Mouse (Mus musculus) lung, postnatal 4 days (tissue): ENCODE data around the gene Lad1.
A peak's percentile ranks its signal among the peaks of the same experiment; 100 is the strongest.

Experiments used
- DNase-seq, 2 experiments: peaks; one replicate each; pipeline ENCODE4 v3.0.0; 2021

Gene Lad1

DNA sequence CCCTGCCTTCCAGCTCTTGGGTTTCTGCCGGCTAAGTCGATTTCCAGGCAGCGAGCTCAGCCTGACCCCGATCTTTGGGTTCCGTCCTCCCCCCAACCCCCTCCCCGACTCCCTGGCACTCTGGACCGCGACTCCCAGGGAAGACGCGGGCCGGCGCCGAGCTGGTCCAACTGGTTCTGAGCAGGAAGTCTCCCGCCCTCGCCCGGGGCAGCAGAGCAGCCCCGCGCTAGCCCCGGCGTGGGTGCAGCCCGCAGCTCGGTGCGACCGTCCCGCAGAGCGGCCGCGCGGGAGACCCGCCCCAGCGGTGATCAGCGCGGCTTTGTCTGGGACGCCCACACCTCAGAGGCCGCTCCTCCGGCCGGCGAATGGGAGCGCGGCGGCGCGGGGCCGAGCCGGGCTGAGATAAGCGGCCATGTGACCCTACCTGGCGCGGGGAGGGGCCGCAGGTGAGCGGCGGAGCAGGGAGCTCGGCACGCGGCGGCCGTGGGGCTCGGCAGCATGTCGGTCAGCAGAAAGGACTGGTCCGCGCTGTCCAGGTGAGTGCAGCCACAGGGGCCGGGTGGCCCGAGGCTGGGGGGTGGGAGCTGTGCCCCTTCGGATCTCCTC is at the start of gene Lad1:
Lad1 (plus strand) TSS at position 118 of the 606 bp plus-strand sequence.
- DNase-seq, result peak; percentile 65 to 81

DNA sequence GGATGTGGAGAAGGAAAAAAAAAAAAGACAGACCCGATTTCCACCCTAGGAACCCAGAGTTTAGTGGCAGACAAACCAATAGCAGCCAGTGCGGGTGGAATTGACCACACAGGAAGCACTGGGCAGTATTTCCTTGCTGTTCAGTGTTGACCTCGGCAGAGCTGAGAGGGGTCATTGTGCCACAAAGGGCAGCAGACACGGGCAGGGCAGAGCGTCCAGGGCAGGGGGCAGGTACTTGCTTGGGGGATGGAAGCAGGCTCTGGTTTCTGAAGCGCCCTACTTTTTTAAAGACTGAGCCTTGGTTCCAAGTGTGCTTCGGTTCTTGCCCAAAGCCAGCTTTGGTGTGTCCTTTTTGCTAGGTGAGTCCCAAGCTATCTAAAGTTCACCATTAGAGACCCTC is 48.2 kb upstream of the Lad1 start:
- DNase-seq, result no peak

DNA sequence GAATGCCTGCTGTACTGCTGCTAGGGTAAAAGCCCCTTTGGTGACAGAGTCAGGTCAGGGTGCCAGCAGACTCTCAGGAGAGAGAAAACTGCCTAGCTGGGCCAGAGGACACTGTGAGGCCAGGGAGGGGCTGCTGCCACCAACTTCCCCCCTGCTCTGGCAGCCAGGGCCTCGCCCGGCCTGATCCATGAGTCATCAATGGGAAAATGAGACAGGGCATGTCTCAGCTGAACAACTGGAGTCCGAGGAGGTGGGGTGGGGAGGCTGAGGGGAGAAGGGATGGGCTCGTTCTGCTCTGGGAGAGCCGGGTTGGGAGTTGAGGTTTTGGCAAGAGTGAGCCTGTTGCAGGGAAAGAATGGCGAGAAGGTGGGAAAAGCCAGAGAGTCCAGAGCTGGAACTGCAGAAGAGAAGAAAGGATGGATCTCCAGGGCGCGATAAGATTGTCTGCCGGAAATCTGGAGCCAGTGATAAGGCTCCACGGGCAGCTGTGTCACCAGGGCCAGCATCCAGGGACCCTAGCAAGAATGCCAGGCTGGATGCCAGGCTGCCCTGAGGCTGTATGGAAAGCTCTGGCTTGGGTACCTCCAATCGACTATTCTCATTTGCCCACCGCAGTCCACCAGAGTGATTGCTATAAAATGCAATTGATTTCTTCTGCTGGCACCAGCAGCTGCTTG is 47.4 kb upstream of the Lad1 start:
- DNase-seq, result peak; percentile 65 to 74

DNA sequence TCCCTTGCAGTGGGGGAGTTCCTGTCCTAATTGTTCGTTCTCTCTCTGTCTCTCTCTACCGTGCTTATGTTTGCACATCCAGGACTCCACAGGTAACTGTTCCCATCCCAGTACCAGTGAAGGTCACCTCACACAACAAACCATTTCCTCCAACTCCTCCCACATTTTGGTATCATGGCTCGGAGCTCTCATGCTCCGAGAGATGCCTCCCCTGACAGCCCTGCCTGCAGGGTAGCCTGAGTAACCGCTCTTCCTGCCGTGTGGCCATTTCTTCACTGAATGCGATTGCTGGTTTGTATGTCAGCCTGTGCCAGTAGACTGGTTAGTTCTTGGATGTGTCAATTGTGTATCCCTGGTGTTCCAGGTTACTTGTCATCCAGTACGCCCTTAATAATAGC is 46.8 kb upstream of the Lad1 start:
- DNase-seq, result no peak

DNA sequence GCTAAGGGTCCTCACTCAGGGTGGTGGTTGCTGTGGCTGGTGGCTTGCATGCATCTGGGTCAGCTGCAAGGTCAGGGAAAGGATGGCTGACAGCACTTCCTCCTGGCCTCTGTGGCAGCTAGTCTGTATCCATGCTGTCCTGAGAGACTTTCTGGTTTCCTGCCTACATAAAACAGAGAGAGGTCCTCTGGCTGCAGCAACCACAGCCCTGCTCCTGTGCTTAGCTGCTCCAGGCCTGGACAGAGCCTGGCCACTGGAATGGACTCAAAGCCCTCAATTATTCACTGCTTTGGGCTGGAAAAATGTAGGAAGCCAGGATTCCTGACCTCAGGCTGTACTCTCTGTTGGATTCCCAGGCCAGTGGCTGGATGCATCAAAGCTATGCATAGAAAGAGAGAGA is 41.8 kb upstream of the Lad1 start:
- DNase-seq, result no peak

DNA sequence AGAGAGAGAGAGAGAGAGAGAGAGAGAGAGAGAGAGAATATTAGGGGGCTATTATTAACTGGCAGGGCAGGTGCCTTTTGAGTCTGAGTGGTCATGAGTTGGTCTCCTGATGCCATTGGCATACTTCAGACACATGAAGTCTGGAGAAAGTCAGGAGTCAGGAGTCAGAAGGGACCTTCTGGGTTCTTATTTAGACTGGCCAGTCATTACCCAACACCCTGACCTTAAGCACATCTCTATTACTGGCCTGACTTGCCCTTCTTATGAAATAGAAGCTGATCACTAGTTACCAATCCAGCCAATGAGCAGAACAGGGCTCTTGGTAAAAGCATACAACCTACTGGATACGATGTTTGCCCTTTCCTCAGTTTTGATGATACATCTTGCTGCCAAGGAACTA is 41.4 kb upstream of the Lad1 start:
- no peak for DNase-seq

DNA sequence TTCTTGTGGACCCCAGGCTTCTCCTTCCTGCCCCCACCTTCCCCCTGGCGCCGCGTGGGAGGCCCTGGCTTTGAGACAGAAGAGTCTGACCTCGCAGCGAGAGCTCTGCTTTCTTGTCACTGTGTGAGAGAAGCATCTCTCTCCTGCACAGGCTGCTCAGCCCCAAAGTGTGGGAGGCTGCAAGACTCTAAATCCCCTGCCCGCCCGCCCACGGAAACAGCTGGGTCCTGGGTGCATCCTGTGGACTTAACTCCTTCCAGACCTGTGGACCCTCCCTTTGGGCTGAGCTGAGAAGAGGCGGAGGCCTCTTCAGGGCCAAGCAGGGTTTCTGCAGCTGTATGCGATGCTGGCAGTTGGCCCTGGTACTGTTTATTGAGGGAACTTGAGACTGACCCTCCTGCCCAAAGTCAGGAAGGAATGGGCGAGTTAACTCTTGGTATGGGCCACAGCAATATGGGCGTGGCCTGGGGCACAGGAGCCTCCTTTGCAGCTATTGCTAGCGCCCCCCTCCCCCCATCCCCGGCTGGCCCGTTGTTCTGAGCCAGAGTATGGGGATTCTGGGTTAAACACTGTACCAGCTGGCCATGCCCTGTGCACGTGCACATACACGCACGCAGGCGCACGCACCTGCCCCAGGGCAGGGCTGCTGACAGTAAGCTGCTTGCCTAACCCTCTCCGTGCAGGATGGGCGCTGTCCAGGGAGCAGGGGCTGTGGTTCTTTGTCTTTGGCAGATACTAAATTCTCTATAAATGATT is 39.4 kb upstream of the Lad1 start, which contains the start of gene Tnni1:
Tnni1 (plus strand) TSS at position 655 of the 756 bp plus-strand sequence.
- DNase-seq, result peak; percentile 54 to 67

DNA sequence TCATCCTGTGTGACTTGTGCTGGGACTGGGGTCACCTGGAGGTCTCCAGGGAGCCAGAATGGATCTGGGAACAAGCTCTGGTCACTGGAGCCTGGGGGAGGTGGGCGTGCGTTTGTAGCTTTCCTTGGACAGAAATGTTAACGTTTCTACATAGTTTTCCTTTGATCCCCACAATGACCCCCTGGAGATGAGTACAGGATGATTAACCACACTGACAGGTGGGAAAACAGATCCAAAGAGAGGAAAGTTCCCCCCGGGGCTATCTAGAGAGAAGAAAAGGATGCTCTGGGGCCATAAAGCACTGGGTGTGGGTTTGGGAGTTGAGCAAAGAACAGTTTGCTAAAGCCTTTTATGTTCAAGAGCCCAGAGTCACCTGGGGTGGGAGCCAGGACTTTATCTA is 37.7 kb upstream of the Lad1 start:
- no peak for DNase-seq

DNA sequence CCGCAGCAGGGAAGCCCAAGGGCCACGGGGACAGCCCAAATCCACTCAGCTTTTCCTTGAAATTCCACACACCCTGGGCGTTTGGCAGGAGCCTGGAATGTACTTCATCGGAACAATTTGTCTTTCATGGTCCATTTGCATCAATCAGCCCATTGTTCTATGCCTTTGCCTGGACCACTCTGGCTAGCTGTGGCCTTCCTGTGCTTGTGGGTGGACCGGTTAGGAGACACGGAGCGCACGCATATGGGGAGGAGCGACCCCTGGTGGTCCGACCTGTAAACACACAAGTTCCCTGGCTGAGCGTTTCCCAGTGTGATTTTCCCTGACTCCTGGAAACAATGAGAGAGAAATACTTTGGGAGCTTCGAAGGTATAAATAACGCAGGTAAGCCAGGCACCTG is 37.2 kb upstream of the Lad1 start:
- DNase-seq, result peak; percentile 78 to 85

DNA sequence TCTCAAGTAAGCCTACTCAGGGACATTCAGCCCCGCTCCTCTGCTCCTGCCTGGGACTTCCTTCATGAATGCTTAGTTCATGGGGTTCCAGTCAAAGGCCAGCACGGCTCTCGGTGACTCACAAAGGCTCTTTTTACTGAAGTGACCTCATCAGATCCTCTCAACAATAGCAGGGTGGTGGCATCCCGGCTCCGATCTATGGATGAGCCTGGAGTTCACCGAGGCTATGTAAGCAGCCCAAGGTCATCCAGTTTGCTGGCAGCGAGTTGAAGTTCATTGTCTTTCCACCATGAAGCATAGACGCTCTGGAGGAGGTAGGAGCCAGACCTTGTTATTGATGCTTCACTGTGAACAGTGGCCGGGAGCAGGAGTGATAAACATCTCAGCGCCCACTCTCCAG is 35.6 kb upstream of the Lad1 start:
- DNase-seq, result peak; percentile 50 to 65

DNA sequence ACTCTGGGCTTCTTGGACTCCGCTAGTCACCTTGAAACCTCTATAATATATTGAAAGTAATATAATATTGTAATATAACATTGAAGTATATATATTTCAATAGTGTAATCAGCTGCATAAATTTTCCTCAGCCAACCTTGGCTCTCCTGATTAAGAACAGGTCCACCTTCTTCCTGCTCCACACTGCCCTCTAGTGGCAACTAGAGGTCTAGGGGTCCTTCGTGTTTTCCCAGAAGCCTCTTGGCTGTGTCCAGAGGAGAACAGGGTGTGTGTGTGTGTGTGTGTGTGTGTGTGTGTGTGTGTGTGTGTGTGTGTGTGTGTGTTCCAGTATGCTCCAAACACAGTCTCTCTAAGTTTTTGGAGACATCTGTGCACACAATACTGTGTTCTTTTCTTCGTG is 30.6 kb upstream of the Lad1 start:
- DNase-seq, result peak; percentile 73 to 86

DNA sequence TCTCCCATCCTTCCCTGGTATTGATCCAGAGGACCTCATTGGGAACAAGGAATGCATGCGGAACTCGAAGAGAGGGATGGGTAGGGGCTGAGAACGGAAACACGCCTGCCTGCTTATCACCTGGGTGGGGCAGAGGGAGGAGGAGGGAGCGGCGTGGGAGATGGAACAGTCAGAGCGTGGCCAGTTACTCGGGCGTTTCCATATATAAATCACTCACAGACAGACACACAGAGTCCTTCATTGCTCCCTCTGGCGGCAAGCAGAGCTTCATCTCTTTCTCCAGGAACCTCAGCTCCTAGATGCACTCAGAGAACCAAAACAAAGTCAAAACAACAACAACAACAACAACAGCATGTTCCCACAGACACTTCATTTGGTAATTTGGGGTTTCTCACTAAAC is 29.7 kb upstream of the Lad1 start:
- DNase-seq, result peak; percentile 49 to 58

DNA sequence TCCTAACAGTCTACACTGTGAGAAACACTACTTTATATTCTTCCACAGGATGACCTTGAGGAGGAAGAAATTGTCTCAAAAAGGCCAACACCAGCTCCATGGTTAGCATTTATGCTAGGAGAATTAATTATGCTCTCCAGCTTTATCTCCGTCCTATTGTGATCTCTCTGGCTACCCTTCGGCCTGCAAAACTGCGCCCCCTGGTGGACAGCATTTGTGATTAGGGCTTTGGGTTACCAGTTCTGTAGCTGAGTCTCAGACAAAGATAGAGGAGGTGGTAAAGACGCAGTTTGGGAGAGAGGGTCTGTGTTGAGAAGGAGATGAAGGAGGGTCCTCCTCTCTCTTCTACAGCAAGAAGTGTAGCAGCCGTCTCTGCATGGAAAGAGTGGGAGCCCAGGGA is 28.6 kb upstream of the Lad1 start:
- DNase-seq, result peak; percentile 68 to 84

DNA sequence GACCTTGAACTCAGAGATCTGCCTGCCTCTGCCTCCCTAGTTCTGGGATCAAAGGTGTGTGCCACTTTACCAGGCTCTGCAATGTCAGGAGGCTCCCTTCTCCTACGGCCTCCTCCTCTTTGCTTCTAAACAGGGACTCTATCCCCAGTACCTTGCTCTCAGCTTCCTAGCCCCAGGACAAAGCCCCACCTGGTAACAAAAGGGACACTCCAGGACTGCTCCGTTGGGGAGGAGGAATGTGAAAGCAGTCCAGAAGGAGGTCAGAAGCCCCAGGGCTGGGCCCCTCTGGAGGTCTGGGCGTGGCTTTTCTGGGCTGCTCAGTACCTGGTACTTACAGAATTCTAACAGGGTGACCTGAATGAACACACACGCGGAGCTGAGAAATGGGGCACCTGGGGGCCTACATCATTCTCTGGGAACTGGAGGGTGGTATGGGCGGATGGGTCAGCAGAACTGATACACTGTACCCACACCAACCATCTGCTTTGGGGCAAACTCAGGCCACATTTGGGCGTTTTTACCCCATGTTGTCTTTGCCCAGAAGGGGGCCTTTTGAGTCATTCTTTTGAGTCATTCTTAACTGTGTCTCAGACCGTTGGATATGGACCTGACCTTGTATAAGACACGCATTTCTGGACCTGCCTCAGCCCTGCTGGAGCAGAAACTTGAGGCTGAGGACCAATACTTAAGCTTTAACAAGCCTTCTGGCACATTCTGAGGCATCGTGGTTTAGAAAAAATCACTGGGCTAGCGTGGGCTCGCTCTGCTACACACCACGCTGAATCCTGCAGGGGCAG is 26.1 kb upstream of the Lad1 start:
- DNase-seq, result no peak

DNA sequence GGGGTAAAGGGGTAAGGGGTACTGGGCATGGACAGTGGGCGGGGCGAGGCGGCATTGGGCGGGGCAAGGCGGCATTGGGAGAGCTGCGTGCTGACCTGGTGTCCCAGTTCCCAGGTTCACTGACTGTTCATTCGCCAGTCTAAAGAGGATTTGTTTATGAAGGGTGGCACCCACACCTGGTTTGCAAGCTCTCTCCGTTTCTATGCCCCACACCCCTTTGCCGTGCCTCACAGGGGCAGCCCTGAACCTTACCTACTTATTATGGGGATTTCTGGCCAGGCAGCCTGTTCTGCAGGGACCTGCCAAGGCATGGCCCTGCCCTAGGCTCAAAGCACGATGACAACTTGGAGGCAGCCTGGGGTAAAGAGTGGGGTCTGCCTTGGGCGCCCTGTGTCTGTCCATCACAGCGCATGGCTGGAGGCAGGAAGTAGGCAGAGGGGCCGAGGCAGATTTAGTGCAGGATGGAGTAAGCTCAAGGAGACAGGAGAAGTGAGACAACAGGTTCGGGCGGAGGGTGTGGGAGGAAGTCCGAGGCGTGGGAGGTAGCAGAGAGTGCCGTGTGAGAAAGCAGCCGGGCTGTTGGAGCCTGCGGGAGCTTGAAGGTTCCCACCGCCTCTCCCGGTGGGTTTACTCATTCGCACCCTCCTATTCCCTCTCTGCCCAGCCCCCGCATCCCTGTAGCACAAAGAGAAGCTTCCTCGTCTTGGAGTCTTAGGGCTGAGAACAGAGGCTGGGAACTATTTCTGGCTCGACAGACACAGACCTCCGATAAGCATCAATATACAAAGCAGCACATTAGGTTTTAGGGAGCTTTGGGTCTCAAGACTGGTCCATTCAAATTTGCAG is 24.8 kb upstream of the Lad1 start:
- peak; percentile 61 to 64 for DNase-seq

DNA sequence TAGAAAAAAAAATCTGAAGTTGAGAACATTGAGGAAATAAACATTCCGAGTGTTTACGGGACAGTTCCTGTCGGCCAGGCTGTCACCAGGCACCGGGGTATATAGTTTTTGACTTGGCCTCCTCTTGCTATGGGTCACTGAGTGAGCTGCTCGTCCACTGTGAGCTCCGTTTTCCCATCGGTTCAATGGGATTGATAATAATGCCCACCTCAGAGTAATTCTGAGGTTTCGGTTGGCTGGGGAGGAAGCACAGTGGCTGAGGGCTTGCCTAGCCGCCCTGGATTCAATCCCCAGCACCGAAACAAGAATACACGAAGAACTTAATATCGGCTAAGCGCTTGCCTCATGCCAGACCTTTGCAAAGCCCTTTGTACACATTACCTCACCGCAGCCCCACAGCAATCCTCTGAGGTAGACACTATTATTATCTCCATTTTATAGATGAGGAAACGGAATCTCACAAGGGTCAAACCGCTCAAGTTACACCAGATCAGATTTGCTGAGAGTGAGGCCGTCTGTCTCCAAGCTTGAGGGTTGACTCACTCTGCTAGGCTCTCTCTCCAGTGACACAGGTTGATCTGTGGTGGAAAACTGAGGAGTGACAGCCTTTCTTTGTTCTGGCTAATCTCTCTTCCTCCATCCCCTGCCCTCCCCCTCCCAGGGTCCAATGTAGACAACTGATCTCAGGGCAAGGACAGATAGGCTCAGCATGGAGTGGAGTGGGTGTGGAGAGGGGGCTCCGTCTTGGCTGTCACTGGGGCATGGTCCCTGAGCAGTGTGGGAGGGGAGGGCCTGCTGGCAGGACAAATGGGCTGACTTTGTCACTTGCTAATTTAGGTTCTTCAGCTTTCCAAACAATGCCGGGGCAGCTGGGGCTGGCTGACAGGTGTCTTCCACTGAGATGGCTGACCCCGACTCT is 23.9 kb upstream of the Lad1 start:
- DNase-seq, result peak; percentile 28 to 43

DNA sequence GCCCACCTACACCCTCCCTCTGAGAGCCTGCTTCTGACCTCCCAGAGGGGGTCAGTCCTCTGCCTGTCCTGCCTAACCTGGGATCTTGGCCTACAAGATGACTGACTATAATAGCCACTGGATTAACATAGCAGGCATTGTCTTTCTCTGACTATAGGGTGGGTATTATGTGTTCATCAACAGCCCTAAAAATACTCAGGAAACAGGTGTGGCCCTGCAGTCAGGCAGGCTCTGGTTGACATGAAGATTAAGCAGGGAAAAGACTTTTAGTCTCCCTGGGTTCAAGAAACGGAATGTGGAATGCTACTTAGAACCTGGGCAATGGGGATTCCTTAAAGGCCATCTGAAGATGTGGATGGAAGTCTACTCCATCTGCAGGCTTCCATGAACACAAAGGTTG is 19.9 kb upstream of the Lad1 start:
- no peak for DNase-seq

DNA sequence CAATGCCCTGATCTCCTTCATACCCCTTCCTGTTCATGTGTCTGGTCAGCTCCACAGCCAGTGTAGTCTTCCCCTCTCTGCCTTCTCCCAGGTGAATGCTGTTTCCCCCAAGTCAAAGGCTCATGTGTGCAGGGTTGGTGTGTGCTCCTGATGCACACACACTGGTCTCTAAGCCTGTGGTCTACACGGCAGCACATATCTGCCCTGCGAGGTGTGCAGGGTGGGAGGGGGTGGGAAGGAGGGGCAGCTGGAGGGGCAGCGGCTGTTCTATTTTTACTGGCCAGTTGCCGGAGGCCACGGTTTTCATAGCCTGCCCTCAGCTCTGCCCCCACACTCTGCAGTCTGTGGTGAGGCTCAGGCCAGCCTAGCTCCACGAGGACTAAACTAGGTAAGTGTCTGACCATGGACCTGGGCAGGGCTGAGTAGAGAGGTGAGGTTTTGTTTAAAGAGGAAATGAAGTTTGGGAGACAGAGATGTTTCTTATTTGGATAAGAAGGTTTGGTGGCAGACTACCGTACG is 19.2 kb upstream of the Lad1 start:
- DNase-seq, result no peak

DNA sequence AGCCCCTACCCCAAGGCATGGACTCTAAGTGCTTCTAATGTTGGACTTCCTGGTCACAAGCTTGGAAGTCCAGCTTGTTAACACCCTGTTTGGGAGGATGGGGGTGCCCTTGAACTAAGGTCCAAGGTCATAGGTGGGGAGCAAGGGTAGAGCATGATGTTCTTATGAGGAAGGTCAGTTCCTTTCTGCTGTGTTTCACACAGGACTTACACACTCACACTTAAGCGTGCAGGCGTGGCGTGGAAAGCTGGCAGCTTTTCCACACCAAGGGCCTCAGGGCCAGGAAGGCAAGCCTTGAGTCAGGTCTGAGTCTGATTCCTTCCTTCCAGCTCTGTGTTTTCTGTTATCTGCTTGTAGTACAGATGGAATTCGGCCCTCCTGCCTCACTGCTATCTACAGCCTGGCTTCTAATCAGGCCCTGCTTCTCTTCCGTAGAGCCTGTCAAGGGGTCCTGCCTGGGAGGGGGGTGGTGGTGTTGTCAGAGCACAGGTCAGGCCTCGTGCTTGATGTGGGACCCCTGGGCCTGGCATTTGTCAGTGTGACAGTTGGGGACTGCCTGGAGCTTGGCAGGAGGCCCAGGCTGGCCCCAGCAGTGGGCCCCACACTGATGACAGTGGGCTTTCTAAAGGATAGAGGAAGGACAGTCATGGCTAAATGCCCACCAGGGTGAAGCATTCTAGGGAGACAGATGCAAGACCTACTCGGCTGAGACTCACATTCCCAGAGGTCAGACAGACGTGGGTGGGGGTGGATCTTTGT is 18.0 kb upstream of the Lad1 start:
- peak in 1 of 2 experiments; percentile 53 for DNase-seq

DNA sequence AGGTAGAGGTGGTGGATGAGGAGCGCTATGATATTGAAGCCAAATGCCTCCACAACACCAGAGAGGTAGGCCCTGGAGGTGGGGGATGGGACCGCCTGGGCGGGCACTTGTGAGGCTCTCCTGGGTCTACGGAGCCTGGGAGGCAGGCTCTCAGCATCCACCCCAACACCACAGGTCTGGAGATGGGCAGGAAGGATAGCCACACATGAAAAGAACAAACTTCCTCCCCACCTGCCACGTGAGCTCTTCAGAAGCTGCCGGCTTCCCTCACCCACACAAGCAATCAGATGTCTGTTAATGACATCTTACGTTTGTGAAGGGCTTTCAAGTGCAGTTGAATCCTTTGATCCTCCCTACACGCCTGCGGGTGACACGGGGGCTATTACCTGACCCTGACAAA is 10.9 kb upstream of the Lad1 start:
- DNase-seq, result no peak
